Mouse (Mus musculus): ENCODE measurements around the gene Rbm20. TPM values are rescaled to one million over a fixed set of nuclear protein-coding genes. Genes with fewer than 3 reads are reported as not detected.

The Rbm20 gene
- total and polyA plus RNA-seq, 3 experiments = 0.05 to 0.56 (median 0.08) TPM

GRCm38 (mm10) chr19:53833745-53834369, 156.8 kb downstream of the Rbm20 start:
- dilution Hi-C loops (cut with MboI; ENCODE audit: extremely low pct_ligation_motif_present, extremely low pct_unique_long_range_greater_than_20kb, low sequenced_read_pairs) = no loop called here
- Histone ChIP-seq H3K36me3 (replicated peaks in 1 of 2; ENCODE audit: control insufficient read depth in 1 of 2, insufficient read depth in 1 of 2, low read length in 1 of 2) (no peaks in the 10 kb centered on the region), H3K9ac (ENCODE audit: insufficient read depth, low read depth) (no peak overlapping the region), H3K4me3 (replicated peaks in 1 of 3; ENCODE audit: low read depth in 2 of 3, low read length in 2 of 3, poor library complexity in 1 of 3) (no peak overlapping the region), H3K79me2 (replicated peaks; ENCODE audit: control insufficient read depth, extremely low read depth, insufficient read depth, poor library complexity, severe bottlenecking) (no peaks in the 10 kb centered on the region), H3K27ac (ENCODE audit: insufficient read depth, low read depth) (no peak overlapping the region), H3K4me2 (ENCODE audit: insufficient read depth, low read depth, poor library complexity, severe bottlenecking) (no peak overlapping the region), H3K4me1 (ENCODE audit: control insufficient read depth in 1 of 2, insufficient read depth in 2 of 2) (peaks cover under 1 to 13% of the 10 kb centered on the region in 2 experiments; a peak in 3 of 4 replicates), H3K9me3 (replicated peaks; ENCODE audit: low read length) (no peaks in the 10 kb centered on the region), H3K27me3 (replicated peaks) (no peaks in the 10 kb centered on the region)
- no peak for DNase-seq (ENCODE audit: extremely low read depth)
- in situ Hi-C loops (cut with MboI; ENCODE audit: low pct_ligation_motif_present, low pct_unique_long_range_greater_than_20kb, low sequenced_read_pairs) = no loop called here
- TF ChIP-seq USF1 (IDR thresholded peaks at IDR 0.05; ENCODE audit: low read depth, low read length) (no peak), UBTF (IDR thresholded peaks at IDR 0.05; ENCODE audit: low read depth, low read length) (no peak), HCFC1 (IDR thresholded peaks at IDR 0.05; ENCODE audit: low read depth, low read length) (no peak), MAZ (IDR thresholded peaks at IDR 0.05; ENCODE audit: low read depth, low read length) (no peak), NRF1 (IDR thresholded peaks at IDR 0.05; ENCODE audit: low read depth, low read length) (no peak), TCF12 (IDR thresholded peaks at IDR 0.05; ENCODE audit: low read depth, low read length) (no peak)

GRCm38 (mm10) chr19:53836569-53837454, 159.7 kb downstream of the Rbm20 start:
- H3K4me1 ChIP-seq (ENCODE audit: control insufficient read depth in 1 of 2, insufficient read depth in 2 of 2) = peaks cover 4 to 15% of the 10 kb centered on the region in 2 experiments; a peak in 3 of 4 replicates
- no peaks in the 10 kb centered on the region for H3K79me2 ChIP-seq (replicated peaks; ENCODE audit: control insufficient read depth, extremely low read depth, insufficient read depth, poor library complexity, severe bottlenecking)
- H3K27me3 ChIP-seq (replicated peaks) = no peaks in the 10 kb centered on the region
- DNase-seq (ENCODE audit: extremely low read depth) = no peak
- H3K4me3 ChIP-seq (replicated peaks in 1 of 3; ENCODE audit: low read depth in 2 of 3, low read length in 2 of 3, poor library complexity in 1 of 3) = no peak overlapping the region
- TF ChIP-seq NRF1 (IDR thresholded peaks at IDR 0.05; ENCODE audit: low read depth, low read length) = no peak
- no peak for TF ChIP-seq MYC (IDR thresholded peaks at IDR 0.05; ENCODE audit: low read depth, low read length)
- no peak for TF ChIP-seq MEF2A (IDR thresholded peaks at IDR 0.05; ENCODE audit: borderline replicate concordance, low read depth, low read length)
- no peak for TF ChIP-seq E2F4 (IDR thresholded peaks at IDR 0.05; ENCODE audit: insufficient replicate concordance, low read depth, low read length)
- TF ChIP-seq MAX (IDR thresholded peaks at IDR 0.05; ENCODE audit: low read length) = no peak
- TF ChIP-seq KAT2A (IDR thresholded peaks at IDR 0.05; ENCODE audit: insufficient replicate concordance, low read length) = no peak
- no peak for TF ChIP-seq POLR2A (IDR thresholded peaks at IDR 0.05; ENCODE audit: low read depth, low read length)
- TF ChIP-seq TBP (conservative IDR thresholded peaks at IDR 0.05; ENCODE audit: low read depth, low read length) = no peak
- TF ChIP-seq NELFE (IDR thresholded peaks at IDR 0.05; ENCODE audit: low read depth, low read length) = no peak
- no peak for TF ChIP-seq CTCF (conservative IDR thresholded peaks at IDR 0.05 in 1 of 2, IDR thresholded peaks at IDR 0.05 in 1 of 2; ENCODE audit: low read depth in 2 of 2, low read length in 2 of 2)
- no peaks in the 10 kb centered on the region for H3K36me3 ChIP-seq (replicated peaks in 1 of 2; ENCODE audit: control insufficient read depth in 1 of 2, insufficient read depth in 1 of 2, low read length in 1 of 2)
- H3K9ac ChIP-seq (ENCODE audit: insufficient read depth, low read depth) = no peak overlapping the region
- H3K9me3 ChIP-seq (replicated peaks; ENCODE audit: low read length) = no peaks in the 10 kb centered on the region
- no peak overlapping the region for H3K27ac ChIP-seq (ENCODE audit: insufficient read depth, low read depth)
- dilution Hi-C loops (cut with MboI; ENCODE audit: extremely low pct_ligation_motif_present, extremely low pct_unique_long_range_greater_than_20kb, low sequenced_read_pairs) = no loop called here
- in situ Hi-C loops (cut with MboI; ENCODE audit: low pct_ligation_motif_present, low pct_unique_long_range_greater_than_20kb, low sequenced_read_pairs) = no loop called here
- H3K4me2 ChIP-seq (ENCODE audit: insufficient read depth, low read depth, poor library complexity, severe bottlenecking) = no peak overlapping the region

Measured in CH12.LX (cell line).